Mouse (Mus musculus) myocyte (in vitro differentiated cells): ENCODE measurements at regions not wholly inside any gene's neighbourhood (a gene's known extent, or its start where the extent isn't known, plus 50 kb on each side); places are given as distances from the start of the nearest gene placed in this dataset.

Experiments used
- H3K27me3 ChIP-seq: one replicate; pipeline ENCODE4 v1.6.1; 2011; ENCODE audit not compliant: control insufficient read depth, insufficient read depth, insufficient read length
- H3K36me3 ChIP-seq: one replicate; pipeline ENCODE4 v1.6.1; 2011; ENCODE audit not compliant: control insufficient read depth, insufficient read depth
- H3K4me2 ChIP-seq: one replicate; pipeline ENCODE4 v1.6.1; 2011; ENCODE audit warnings: low read depth, control low read depth
- H3K4me3 ChIP-seq: one replicate; pipeline ENCODE4 v1.5.1; 2011; ENCODE audit warnings: mild to moderate bottlenecking, control low read depth, moderate library complexity
- H3K79me2 ChIP-seq: one replicate; pipeline ENCODE4 v1.6.1; 2011; ENCODE audit not compliant: control insufficient read depth, insufficient read depth
- H3ac ChIP-seq: one replicate; pipeline ENCODE4 v1.6.1; 2011; ENCODE audit not compliant: control insufficient read depth, insufficient read length
- CEBPB ChIP-seq: IDR thresholded peaks from 2 replicates; pipeline ENCODE4 v1.6.1; 2011; ENCODE audit warnings: mild to moderate bottlenecking, moderate library complexity; ENCODE audit not compliant: poor library complexity, insufficient read depth, severe bottlenecking
- E2F4 ChIP-seq: IDR thresholded peaks from one replicate; pipeline ENCODE4 v1.6.1; 2011; ENCODE audit warnings: mild to moderate bottlenecking, control low read depth, moderate library complexity; ENCODE audit not compliant: insufficient read depth
- MAX ChIP-seq: IDR thresholded peaks from one replicate; pipeline ENCODE4 v1.6.1; 2011; ENCODE audit warnings: low read depth, mild to moderate bottlenecking, control low read depth
- MYOD1 ChIP-seq, 3 experiments: IDR thresholded peaks; one replicate each; pipeline ENCODE4 v1.6.1; 2011; ENCODE audit warnings: control low read depth in 2 of 3, low read depth in 2 of 3, mild to moderate bottlenecking in 2 of 3, moderate library complexity in 1 of 3; ENCODE audit not compliant: insufficient read length in 2 of 3, control insufficient read depth in 1 of 3
- MYOG ChIP-seq, 3 experiments: IDR thresholded peaks; one replicate each; pipeline ENCODE4 v1.6.1; 2011; ENCODE audit warnings: control low read depth in 2 of 3, low read depth in 2 of 3, mild to moderate bottlenecking in 2 of 3; ENCODE audit not compliant: insufficient read length in 2 of 3, control insufficient read depth in 1 of 3, insufficient read depth in 1 of 3
- POLR2A ChIP-seq: IDR thresholded peaks from one replicate; pipeline ENCODE4 v1.6.1; 2011; ENCODE audit warnings: low read depth, mild to moderate bottlenecking, control low read depth, moderate library complexity; ENCODE audit not compliant: insufficient read length
- POLR2AphosphoS2 ChIP-seq: IDR thresholded peaks from one replicate; pipeline ENCODE4 v1.6.1; 2011; ENCODE audit warnings: low read depth, control low read depth; ENCODE audit not compliant: insufficient read length
- REST ChIP-seq: IDR thresholded peaks from one replicate; pipeline ENCODE4 v1.6.1; 2011; ENCODE audit warnings: mild to moderate bottlenecking, control low read depth, moderate library complexity; ENCODE audit not compliant: insufficient read depth, insufficient read length
- TCF12 ChIP-seq: IDR thresholded peaks from one replicate; pipeline ENCODE4 v1.6.1; 2011; ENCODE audit warnings: mild to moderate bottlenecking, control low read depth; ENCODE audit not compliant: poor library complexity, insufficient read depth, severe bottlenecking
- USF1 ChIP-seq: IDR thresholded peaks from one replicate; pipeline ENCODE4 v1.6.1; 2011; ENCODE audit warnings: low read depth, mild to moderate bottlenecking, control low read depth, moderate library complexity

GRCm38 (mm10) chr7:51754208-51754888 is 107.5 kb upstream of the Gas2 start:
- no peak for TF ChIP-seq MYOG (IDR thresholded peaks at IDR 0.05; ENCODE audit: control insufficient read depth in 1 of 3, insufficient read depth in 1 of 3, insufficient read length in 2 of 3, low read depth in 2 of 3)
- TF ChIP-seq E2F4 = no peak
- TF ChIP-seq MYOD1 (IDR thresholded peaks at IDR 0.05; ENCODE audit: control insufficient read depth in 1 of 3, insufficient read length in 2 of 3, low read depth in 2 of 3) = no peak
- no peak for TF ChIP-seq TCF12
- Histone ChIP-seq H3K79me2 (no peaks in the 10 kb centered on the region), H3K4me3 (no peak overlapping the region), H3K36me3 (no peaks in the 10 kb centered on the region), H3K27me3 (no peaks in the 10 kb centered on the region), H3K4me2 (no peak overlapping the region), H3ac (no peak overlapping the region)

GRCm38 (mm10) chr7:51756218-51756617 is 105.6 kb upstream of the Gas2 start:
- TF ChIP-seq MYOG (IDR thresholded peaks at IDR 0.05; ENCODE audit: control insufficient read depth in 1 of 3, insufficient read depth in 1 of 3, insufficient read length in 2 of 3, low read depth in 2 of 3) (peak in 2 of 3 experiments; percentile 31 to 72), CEBPB (no peak), MYOD1 (IDR thresholded peaks at IDR 0.05; ENCODE audit: control insufficient read depth in 1 of 3, insufficient read length in 2 of 3, low read depth in 2 of 3) (peak in 2 of 3 experiments; percentile 64 to 89)
- no peaks in the 10 kb centered on the region for H3K36me3 ChIP-seq
- no peak overlapping the region for H3ac ChIP-seq
- no peaks in the 10 kb centered on the region for H3K79me2 ChIP-seq
- H3K27me3 ChIP-seq = no peaks in the 10 kb centered on the region
- H3K4me2 ChIP-seq = no peak overlapping the region
- no peak overlapping the region for H3K4me3 ChIP-seq

- Histone ChIP-seq H3ac (no peak overlapping the region), H3K4me3 (no peak overlapping the region), H3K79me2 (no peaks in the 10 kb centered on the region), H3K27me3 (no peaks in the 10 kb centered on the region), H3K4me2 (no peak overlapping the region), H3K36me3 (no peaks in the 10 kb centered on the region)
- TF ChIP-seq USF1 (no peak), REST (no peak), CEBPB (no peak)
Measured at GRCm38 (mm10) chr7:51759536-51760153, 102.2 kb upstream of the Gas2 start.

GRCm38 (mm10) chr7:51767066-51767465 is 94.7 kb upstream of the Gas2 start:
- H3K4me3 ChIP-seq = no peak overlapping the region
- H3K36me3 ChIP-seq = no peaks in the 10 kb centered on the region
- H3K27me3 ChIP-seq = no peaks in the 10 kb centered on the region
- H3K4me2 ChIP-seq = no peak overlapping the region
- no peak overlapping the region for H3ac ChIP-seq
- no peak for TF ChIP-seq MYOG (IDR thresholded peaks at IDR 0.05; ENCODE audit: control insufficient read depth in 1 of 3, insufficient read depth in 1 of 3, insufficient read length in 2 of 3, low read depth in 2 of 3)
- TF ChIP-seq CEBPB = no peak
- no peak for TF ChIP-seq POLR2AphosphoS2
- TF ChIP-seq TCF12 = no peak
- TF ChIP-seq MAX = no peak
- TF ChIP-seq USF1 = no peak
- no peak for TF ChIP-seq MYOD1 (IDR thresholded peaks at IDR 0.05; ENCODE audit: control insufficient read depth in 1 of 3, insufficient read length in 2 of 3, low read depth in 2 of 3)
- no peak for TF ChIP-seq E2F4
- H3K79me2 ChIP-seq = no peaks in the 10 kb centered on the region

- Histone ChIP-seq H3K27me3 (no peaks in the 10 kb centered on the region), H3ac (no peak overlapping the region), H3K36me3 (no peaks in the 10 kb centered on the region), H3K79me2 (no peaks in the 10 kb centered on the region), H3K4me3 (no peak overlapping the region), H3K4me2 (peak overlapping the region; percentile 48)
- TF ChIP-seq POLR2A (no peak), MYOG (IDR thresholded peaks at IDR 0.05; ENCODE audit: control insufficient read depth in 1 of 3, insufficient read depth in 1 of 3, insufficient read length in 2 of 3, low read depth in 2 of 3) (no peak)
Measured at GRCm38 (mm10) chr7:51771895-51772871, 89.6 kb upstream of the Gas2 start.
